Mouse (Mus musculus) mouse embryonic stem cell (cell line): ENCODE data around the gene Jam2.

Experiments used
- in situ Hi-C, 2 experiments: fragments of 300-500 bp; cut with MboI; formaldehyde crosslinking; loops; 1 replicate in 1 of 2; 3 replicates in 1 of 2; pipeline ENCODE4 v1.14.3; 2019 to 2020; ENCODE audit warnings: low sequenced_read_pairs in 2 of 2, low pct_unique_long_range_greater_than_20kb in 1 of 2, mixed read lengths in 1 of 2; ENCODE audit not compliant: unreplicated experiment in 1 of 2

Gene Jam2

DNA sequence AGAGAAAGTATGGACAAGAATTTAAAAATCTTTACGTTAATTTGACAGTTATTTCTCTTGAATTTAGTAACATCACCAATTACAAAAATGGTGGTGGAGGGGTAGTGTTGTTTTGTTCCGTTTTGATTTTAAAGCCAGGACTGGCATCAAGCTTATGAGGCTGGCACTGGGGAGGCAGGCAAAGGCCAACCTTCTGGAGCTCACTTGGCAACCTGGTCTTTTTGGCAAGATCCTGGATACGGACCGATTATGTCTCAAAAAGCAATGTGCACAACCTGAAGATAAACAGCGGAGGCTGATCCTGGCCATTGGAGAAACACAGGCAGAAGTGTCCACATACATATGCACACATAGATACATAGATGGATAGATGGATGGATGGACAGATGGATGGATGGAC lies 58.8 kb downstream of the Jam2 start:
- in situ Hi-C loops: loop anchor here (10.0 to 25.0 kb wide), 2 partner anchors 95 to 98 kb away; partner anchors contain the start of gene Mrpl39 (in 2 of the 2)

DNA sequence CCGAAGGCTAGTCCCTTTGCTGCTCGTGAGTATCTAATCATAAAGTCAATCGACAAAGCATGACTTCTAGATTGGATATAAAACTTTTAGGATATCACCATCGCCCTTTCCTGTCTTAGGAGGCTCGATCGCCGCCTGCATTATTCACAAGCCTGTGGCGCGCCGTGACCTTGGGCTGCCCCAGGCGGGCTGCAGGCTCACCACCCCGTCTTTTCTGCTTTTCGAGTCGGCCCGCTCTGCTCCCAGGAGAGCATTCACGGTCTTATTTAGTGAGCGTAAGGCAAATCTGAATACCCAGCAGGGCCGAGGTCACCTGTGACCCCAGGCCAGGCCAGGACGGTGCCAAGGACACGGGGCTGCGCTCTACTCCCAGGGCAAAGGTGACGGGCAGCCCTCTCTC lies 60.4 kb downstream of the Jam2 start:
- in situ Hi-C loops: loop anchor here (10.0 to 25.0 kb wide), 2 partner anchors 97 to 100 kb away; partner anchors contain the start of gene Mrpl39 (in 2 of the 2)

DNA sequence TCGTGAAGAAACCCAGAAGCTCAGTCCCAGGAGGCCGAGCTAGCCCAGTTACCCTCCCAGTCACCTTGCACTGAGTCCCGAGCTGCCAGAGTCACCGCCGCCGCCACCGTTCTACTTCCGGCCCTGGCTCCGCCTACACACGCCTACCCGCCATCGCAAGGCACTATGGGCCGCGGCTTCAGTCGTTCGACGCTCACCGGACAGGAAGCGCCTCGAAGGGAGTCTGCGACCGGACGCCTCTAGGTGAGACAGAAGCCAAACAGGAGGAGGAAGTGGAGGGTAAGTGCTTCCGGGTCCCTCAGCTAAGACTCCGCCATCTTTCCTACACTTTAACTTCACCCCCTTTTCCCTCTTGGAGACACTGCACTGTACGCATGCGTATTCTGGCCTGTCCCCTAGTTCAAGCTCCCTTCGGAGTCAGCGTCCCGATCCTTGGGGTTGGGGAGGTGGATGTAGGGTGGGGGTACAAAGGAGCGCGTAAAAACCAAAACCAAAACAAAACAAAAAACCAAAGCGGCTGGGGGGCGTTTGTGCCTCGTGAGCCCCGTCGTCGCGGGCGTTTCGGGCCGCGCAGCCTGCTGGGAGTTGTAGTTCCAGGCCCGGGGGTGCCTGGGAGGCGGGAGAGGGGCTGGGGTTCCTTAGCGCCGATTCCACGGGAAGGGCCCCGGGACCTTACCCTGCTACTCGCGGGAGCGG lies 61.0 kb downstream of the Jam2 start, which contains the start of gene Gabpa:
Gene Gabpa (plus strand): TSS at position 181 of the 696 bp plus-strand sequence.
- in situ Hi-C loops: loop anchor here (10.0 to 25.0 kb wide), 2 partner anchors 98 to 100 kb away; partner anchors contain the start of gene Mrpl39 (in 2 of the 2)

DNA sequence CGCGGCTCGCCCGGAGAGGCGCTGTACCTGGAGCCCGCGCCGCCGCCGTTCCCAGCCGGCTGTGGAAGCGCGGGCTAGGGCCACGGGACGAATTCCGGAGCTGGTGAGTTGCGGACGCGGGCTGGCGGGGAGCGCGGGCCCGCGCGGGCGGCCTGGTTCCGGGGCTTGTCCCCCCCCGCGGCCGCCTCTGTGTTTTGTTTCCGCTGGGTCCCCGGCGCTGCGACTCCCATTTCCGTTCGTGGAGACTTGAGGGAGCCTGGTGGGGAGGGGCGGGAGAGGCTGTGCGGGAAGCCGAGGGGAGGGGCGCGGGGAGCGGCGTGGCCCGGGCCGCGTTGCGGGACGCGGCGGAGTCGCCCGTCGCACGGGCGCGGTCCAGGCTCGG lies 61.5 kb downstream of the Jam2 start, which contains the start of gene Atp5j:
Gene Atp5j (minus strand): TSS at position 185 of the 382 bp plus-strand sequence.
- in situ Hi-C loops: loop anchor here (10.0 to 25.0 kb wide), 2 partner anchors 98 to 101 kb away; partner anchors contain the start of gene Mrpl39 (in 2 of the 2)

DNA sequence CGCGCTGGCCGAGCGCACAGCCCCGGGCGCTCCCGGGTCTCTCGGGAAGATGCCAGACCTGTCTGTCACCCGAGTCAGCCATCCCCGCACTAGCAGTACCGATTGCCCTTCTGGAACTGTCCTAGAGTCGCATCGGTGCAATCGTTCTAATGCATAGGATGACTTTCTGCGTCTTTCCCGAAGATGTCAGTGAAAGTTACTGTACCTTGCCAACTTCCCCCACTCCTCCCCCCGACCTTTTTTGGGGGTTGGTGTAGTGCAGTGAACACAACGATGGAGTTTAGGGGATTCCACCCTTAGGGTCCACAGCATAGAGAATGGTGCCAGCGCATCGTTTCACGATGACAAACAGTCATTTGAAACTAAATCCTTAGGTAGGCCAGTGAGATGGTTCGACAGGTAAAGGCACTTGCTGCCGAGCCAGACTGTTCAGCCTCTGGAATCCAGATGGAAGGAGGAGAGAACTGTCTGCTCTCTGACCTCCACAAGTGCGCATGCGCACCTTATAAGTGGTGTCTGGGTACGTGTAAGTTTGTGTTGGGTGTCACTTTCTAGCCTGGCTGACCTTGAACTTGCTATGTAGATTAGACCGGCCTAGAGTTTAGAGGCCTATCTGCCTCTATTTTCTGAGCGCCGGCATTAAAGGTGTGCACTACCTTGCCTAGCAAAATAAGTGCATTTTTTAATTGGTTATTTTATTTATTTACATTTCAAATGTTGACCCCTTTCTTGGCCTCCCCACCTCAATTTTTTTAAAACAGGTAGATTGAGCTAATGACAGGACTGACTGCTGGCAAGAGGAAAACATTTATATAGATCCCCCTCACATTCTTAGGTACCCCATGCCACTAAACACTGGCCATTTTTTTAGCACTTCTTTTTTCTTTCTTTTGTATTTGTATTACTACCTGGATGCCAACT lies 62.2 kb downstream of the Jam2 start:
- in situ Hi-C loops: loop anchor here (10.0 to 25.0 kb wide), 2 partner anchors 99 to 101 kb away; partner anchors contain the start of gene Mrpl39 (in 2 of the 2)

DNA sequence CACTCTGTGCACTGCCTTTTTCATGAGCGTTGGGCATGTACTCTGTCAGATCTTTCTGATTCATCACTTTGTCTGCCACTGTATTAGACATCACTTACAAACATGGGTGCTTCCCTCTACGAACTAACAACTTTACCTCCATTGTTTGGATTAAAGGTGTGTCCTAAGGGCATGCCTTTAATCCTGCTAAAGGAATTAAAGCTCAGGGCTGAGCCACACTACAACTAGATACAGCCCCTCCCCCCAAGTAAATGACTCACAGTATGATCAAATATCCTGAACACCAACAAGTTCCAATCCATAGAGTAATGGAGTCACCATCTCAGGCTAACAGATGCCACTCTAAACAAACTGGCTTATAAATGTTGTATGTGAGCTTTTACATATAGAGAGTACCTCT lies 64.7 kb downstream of the Jam2 start:
- in situ Hi-C loops: loop anchor here (10.0 to 25.0 kb wide), 2 partner anchors 101 to 104 kb away; partner anchors contain the start of gene Mrpl39 (in 2 of the 2)

DNA sequence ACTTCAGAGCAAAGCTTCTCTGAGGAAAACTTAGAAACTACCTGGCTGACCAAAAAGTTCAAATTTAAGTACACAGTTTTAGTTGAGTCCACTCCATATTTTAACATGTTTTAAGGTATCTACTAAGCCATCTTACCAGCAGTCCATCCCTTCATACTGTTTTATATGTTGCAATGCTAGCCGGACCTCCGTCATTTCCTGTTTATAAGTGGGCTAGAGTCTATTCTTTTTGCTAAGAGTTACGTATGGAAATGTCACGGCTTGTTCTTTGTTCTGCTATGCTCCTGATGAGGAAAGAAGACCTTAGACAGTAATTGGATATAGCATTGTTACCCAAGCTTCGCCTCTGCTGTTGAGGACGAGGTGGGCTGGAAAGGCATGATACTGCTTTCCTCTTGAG lies 79.6 kb downstream of the Jam2 start:
- in situ Hi-C loops: no loop called here

DNA sequence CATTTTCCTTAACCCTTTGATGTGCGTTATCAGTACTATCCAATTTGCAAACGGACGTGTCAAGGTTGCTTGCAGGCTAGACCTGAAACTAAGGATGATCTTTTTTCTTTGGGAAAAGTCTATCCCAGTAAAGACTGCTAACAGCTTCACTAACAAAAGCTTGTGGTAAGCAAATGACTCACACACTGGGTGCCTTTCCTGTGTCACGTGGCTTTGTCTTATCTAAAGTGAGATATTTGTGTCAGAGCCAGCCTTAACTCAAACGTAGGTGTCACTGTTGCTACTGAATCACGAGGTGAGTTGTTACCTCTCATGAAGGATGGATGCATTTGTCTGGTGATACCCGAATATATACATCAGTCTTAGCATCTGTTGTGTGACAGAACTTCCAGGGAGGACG lies 90.7 kb downstream of the Jam2 start:
- in situ Hi-C loops: no loop called here

DNA sequence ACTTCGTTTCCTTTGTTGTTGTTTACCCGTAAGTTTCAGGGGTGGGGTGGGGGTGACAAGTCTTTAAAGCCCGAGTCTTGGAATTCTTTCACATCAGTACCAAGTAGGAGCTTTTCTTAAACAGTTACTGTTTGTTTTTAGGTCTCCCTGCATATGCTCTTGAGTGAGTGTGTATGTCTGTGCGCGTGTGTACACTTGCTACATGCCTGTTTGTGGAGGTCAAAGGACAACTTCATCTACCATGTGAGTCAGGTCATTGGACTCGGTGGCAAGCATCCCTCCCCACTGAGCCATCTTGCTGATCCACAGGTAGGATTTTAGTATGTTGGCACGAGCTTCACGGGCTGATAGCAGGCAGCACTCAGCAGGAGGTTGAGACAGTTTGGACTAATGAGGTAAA lies 99.9 kb downstream of the Jam2 start:
- in situ Hi-C loops: no loop called here

DNA sequence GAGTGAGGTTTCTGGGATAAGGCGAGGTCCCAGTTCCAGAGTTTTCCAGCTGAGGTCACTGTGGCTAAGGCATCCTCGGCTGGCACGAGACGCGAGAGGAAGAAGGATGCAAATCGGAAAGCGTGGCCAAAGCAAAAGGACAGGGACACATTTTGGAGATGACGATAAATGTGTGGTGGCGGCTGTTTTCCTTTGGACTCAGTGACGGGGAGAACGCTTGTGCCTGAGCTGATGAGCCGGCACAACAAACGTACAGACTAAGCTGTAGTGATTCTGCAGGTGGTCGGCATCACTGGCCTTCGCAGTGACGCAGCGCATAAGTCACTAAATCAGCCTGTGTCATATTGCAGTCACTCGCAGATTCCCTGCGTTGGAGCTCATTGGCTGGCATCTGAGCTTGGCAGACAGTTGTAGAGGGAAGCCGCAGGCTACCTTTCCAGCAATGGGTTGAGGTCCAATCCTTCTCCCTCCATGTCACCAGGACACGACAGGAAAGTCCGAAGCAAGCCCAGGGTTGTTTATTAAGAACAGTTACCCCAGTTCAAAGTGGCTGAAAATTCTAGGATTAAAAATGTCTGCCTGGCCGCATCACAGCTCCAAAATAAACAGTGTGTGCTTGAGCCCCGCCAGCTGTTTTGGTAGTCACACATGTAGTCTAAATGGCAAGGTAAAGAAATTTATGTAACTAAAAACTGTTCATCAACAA lies 101.2 kb downstream of the Jam2 start:
- in situ Hi-C loops: loop anchor here in 1 of 2 experiments (25.0 kb wide), 1 partner anchor 812 kb away; no protein-coding TSS in a partner anchor
